Mouse (Mus musculus): Measurements from ENCODE around the gene Ncor2.
"Not testable (repeated sequence)": the region's sequence is repeated elsewhere in the genome, so short reads cannot be mapped to it uniquely, and the experiment has no call there.

Gene Ncor2

DNA sequence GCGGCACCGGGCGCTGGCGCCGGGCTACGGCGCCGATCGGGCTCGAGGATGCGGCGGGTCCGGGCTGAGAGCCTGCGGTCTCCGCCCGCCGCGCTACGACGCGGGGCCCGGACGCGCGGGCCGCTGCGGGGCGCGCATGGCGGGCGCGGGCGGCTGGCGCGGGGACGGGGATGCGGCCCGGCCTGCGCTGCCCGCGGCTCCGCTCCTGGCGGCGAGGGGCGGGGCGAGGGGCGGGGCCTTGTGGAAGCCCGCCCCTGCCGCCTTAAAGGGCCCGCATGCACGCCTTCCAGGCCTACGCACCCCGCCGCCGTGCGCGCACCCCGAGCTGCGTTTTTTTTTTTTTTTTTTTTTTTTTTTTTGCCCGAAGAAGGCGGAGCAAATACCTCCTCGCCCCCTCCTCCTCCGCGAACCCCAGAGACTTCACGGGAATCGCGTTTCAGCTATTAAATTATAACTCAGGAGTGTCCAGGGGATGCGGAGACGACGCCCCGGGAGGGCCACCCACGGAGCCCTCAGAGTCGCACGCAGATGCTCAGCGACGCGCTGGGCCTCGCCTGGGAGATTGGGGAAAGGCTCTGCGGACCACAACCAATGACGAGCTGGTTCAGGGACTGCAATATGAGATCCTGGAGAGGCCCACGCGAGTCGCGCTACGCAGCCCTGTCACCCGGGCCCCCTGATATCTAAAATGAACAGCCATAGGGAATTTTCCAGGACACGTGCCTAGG is at the start of gene Ncor2:
Gene Ncor2, minus strand, starts transcription at position 213 of the 728 bp plus-strand sequence.
- peak; percentile 99 for DNase-seq

- no peak for DNase-seq
These were observed 48.7 kb upstream of the Ncor2 start for GRCm38 (mm10) chr5:125227699-125228098.

DNA sequence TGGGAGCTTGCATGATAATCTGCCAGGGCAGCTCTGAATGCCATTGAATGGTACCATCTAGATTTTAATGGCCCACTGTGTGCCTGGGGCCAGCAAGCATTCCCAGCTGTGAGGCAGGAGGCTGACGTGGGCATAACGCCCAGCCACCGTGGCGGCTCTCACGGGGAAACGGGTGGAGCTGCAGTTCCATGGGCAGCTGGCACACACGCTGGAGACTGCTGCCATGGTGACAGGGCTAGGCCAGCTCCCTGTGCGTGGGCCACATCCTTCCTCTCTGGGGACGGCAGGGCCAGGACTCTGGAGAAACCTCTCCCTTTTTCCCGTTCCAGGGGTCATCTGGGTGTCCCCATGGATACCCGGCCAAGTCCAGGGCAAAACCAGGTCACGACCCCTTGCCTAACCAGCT is 47.2 kb upstream of the Ncor2 start:
- DNase-seq = peak; percentile 98

DNA sequence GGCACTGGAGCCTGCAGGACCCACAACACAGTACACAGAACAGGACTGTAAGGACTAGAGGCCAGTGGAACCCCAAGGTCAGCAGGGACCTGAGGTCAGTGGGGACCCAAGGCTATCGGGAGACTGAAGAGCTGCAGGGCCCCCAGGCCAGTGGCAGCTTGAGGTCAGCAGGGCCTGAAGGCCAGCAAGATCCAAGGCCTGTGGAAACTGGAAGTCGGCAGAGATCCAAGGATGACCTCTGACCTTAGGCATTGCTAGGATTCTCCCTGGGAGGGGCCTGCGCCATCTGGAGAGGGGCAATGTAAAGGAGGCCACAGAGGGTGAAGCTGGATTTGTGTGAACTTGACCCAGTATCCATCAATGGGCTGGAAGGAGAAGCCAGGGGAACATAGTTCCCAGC is 45.9 kb upstream of the Ncor2 start:
- DNase-seq = no peak

DNA sequence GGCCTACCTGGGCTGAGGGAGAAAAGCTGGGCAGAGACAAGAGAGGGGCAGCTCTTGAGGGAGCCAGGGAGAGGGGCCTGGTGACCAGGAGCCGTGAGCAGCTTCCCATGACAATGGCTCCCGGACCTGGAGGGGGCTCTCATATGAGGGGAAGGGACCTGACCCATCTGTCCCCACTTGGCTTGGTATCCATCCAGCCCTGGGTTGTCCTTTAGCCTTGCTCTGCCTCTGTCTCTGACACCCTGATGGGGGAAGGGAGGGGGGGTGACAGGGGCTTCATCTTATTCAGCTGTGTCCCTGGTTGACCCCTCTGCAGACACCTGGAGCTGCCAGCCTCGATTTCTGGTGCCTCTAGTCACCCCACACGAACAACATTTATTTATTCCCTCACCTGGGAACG is 44.9 kb upstream of the Ncor2 start:
- no peak for DNase-seq

DNA sequence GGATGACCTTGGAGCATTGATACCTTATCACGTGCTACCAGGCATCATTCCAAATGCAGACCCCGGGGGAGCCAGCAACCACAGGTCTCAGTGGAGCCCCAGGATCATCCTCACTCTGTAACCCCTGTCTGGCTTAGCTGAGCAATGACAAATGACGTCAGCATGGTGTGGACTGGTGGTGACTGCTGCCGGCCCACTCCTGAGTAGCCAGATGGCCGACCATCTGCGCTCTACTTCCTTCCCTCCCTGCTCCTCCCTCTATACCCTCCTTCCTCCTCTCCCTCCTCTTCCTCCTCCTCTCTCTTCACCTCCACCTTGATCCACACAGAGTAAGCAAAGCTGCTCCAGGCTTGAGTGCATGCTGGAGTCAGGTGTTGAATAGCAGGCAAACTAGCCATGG is 43.7 kb upstream of the Ncor2 start:
- no peak for DNase-seq

DNA sequence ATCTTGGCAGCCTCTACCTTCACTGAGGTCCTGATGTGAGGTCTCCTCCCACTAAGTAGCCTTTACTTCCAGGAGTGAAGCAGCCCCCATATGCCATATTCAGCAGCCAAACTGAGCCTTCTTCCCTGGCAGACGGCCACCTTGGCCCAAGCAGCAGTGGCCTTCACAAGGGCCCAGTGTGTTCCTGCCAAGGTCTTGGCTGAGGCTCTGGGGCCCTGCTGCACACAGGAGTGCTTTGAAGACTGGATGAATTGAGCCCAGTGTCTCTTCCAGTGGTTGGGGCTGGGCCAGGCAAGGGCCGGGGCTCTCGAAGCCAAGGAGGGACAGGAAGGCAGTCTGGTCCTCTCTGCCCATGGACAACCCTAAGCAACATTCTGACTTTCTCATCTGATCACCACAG is 42.8 kb upstream of the Ncor2 start:
- DNase-seq = peak; percentile 98

GRCm38 (mm10) chr5:125217426-125218170 is 38.6 kb upstream of the Ncor2 start:
- no peak for DNase-seq

GRCm38 (mm10) chr5:125215930-125216459 is 37.0 kb upstream of the Ncor2 start:
- DNase-seq = peak; percentile 97

GRCm38 (mm10) chr5:125215346-125215929 is 36.4 kb upstream of the Ncor2 start:
- peak; percentile 96 for DNase-seq

GRCm38 (mm10) chr5:125214064-125214463 is 35.0 kb upstream of the Ncor2 start:
- peak; percentile 93 for DNase-seq

DNA sequence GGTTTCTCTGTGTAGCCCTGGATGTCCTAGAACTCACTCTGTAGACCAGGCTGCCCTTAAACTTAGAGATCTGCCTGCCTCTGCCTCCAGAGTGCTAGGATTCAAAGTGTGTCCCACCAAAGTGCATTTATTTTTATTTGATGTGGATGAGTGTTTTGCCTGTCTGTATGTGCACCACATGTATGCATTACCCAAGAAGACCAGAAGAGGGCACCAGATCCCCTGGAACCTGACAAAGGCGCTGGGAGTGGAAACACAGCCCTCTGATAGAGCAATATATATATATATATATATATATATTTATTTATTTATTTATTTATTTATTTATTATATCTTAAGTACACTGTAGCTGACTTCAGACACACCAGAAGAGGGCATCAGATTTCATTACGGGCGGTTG is 25.9 kb upstream of the Ncor2 start:
- not testable (repeated sequence) for DNase-seq

DNA sequence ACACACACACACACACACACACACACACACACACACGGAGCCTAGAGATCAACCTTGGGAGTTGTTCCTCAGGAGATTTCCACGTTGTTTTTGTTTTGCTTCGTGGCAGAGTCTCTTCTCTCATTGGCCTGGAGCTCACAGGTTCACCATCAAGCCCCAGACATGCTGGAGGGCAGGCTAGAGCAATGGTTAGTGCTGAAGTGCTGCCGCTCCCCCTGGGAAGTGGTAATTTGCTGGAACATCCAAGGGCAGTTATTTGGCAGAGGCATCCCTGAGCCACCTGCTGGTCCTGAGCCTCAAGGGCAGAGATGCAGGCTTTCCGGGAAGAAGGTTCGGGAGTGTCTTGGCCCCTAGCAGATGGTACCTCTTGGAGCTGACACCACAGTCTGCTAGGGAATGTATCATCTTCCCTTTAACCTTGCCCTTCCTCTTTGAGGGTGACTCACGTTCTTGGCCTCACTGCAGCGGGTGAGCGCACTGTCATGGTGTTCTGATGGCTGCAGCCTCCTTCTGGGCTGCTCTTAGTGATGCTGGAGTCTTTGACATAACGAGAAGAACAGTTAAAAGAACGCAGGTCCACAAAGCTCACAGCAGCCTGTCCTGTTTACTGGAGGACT is 25.3 kb upstream of the Ncor2 start:
- no peak for DNase-seq

GRCm38 (mm10) chr5:125203759-125204158 is 24.7 kb upstream of the Ncor2 start:
- peak; percentile 98 for DNase-seq

GRCm38 (mm10) chr5:125203099-125203498 is 24.1 kb upstream of the Ncor2 start:
- DNase-seq = peak; percentile 98

GRCm38 (mm10) chr5:125202100-125202499 is 23.1 kb upstream of the Ncor2 start:
- DNase-seq = peak; percentile 94

DNA sequence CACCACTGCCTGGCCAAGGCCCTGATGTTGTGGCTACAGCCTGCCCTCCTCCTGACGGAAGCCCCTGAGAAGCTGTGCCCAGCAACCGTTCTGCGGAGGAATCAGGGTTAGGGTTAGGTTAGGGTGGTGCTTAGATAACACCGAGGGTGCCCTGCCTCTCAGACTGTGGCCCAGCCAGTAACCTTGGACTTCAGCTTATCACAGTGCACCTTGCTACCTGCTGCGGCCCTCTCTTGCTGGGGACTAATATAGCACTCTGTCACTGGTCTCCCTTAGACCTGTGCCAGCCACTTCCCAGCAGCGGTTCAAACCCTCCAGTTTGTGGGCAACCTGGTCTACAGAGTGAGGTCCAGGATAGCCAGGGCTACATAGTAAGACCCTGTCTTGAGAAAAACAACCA is 20.1 kb upstream of the Ncor2 start:
- no peak for DNase-seq

DNA sequence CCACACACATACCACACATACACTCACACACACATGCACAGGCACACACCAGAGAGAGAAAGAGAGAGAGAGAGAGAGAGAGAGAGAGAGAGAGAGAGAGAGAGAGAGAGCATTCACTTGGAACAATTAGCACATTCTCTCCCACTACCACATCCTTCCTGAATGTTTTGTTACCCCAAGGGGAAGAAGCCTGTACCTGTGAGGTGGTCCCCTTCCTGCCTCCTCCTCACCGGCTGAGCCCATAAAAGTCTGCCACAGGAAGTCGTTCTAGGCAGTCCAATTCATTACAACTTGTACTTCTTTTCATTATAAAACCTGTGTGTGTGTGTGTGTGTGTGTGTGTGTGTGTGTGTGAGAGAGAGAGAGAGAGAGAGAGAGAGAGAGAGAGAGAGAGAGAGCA is 18.3 kb upstream of the Ncor2 start:
- DNase-seq = not testable (repeated sequence)

GRCm38 (mm10) chr5:125196054-125196453 is 17.0 kb upstream of the Ncor2 start:
- DNase-seq = no peak

DNA sequence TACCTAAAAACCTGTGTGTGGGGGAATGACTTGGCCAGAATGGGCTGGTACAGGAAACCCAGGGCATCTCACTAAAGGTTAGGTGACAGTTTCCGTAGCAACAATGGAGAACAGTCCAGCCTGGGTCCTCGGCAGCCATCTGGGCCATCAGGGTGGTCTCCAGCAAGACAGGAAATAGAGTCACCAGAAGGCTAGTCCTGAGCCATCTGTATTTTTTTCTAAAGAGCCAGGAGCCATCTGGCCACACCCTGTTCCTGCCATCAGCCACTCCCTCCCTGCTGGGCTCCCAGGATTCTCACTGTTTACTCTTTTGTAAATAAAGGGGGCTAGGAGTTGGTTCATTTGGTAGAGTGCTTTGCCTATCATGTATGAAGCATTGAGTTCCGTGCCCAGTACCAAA is 16.1 kb upstream of the Ncor2 start:
- no peak for DNase-seq

DNA sequence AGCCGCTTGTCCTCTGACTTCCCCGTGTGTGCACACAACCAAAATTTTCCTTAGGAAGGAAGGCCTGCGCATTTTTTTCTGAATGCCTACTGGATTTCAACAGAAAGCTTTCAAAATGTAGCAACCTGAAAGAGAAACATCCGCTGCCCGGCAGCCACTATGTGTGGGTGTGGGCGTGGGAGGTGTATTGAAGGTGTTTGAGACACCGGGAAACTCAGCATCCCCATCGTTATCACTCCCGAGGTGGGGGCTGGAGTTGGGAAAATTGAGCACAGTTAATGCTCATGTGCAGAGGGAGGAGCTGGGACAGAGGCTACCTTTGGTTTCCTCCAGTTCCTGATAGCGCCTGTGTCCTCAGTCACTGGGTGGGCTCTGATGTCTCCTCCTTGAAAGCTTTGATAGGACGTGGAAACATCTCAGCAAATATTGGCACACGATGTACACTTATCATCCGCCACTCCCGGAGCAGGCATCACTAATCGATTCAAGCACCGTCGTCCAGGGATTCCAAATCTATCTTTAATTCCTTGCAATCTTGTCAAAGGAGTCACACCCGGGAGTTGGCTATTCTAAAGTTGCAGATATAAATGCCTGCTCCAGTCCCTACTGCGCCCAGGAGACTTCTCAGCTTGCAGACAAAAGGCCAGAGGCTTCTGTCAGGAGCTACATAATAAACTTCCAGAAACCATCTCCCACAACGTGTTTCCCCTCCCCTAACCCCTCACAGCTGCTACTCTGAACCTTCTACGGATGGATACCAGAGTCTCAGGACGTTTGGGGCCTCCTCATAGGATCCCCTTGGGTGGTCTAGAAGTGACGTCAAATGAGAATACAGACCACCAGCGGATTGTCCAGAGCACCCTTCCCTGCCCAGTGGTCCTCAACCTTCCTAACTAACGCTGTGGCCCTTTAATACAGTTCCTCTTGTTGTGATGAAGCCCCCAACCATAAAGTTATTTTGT is 14.7 kb upstream of the Ncor2 start:
- no peak for DNase-seq

DNA sequence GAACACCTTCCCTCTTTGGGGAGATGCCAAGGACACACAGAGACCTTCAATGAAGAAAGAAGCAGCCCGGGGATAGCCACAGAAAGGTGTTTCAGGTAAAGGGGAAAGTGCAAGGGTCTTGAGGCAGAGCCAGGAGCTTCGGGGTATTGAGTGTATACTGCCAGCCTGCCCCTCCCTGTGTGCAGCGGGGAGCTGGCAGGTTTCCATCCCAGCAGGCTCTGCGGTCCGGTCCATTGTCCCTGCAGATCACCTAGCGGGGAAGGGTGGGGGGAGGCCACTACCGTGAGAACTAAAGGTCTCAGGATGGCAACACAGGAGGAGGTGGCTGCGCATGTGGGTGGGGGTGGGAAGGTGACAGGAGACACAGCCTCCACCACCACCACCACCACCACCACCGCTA is 12.6 kb upstream of the Ncor2 start:
- no peak for DNase-seq
